Mouse (Mus musculus): ENCODE results near the gene Pycr2. TPM values are rescaled to one million over a fixed set of nuclear protein-coding genes. Genes with fewer than 3 reads are reported as not detected.

Gene Pycr2
- polyA plus RNA-seq (2012; rRNA removed) = 47.6 and 53.9 TPM in 2 replicates

DNA sequence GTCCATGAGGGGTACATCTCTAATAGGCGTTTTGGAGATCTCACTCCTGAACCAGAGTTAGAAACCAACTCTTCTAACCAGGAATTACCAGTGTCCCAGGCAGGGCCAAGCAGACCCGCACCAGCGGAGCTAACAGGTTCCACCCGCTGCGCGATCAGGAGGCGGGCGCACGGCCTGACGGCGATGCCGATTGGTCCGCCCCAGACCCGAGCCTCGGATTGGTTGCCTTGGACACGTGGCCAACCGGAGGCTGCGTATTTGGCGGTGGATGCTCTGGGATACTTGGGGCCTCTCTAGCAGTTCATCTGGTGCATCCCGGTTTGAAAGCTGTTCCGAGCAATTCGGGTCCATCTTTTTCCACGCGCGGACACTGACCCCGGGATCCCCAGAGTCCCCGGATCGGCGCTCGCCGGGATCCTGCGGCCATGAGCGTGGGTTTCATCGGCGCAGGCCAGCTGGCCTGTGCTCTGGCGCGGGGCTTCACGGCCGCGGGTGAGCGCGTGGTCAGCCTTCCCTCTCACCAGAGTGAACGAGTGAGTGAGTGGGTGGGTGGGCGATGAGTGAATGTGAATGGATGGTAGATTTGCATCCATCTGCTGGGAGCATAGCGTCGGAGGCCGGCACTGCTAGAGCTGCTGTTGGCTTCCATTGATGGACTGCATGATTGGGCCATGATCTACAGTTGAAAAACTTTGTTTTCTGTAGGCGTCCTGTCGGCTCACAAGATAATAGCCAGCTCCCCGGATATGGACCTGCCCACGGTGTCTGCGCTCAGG lies at the start of gene Pycr2:
Gene Pycr2, plus strand, starts transcription at position 255 of the 776 bp plus-strand sequence.

GRCm38 (mm10) chr1:180892808-180893207 lies 11.3 kb upstream of the Pycr2 start, which contains the start of gene Lefty2:
TSS of gene Lefty2 (plus strand) at chr1:180893108.

DNA sequence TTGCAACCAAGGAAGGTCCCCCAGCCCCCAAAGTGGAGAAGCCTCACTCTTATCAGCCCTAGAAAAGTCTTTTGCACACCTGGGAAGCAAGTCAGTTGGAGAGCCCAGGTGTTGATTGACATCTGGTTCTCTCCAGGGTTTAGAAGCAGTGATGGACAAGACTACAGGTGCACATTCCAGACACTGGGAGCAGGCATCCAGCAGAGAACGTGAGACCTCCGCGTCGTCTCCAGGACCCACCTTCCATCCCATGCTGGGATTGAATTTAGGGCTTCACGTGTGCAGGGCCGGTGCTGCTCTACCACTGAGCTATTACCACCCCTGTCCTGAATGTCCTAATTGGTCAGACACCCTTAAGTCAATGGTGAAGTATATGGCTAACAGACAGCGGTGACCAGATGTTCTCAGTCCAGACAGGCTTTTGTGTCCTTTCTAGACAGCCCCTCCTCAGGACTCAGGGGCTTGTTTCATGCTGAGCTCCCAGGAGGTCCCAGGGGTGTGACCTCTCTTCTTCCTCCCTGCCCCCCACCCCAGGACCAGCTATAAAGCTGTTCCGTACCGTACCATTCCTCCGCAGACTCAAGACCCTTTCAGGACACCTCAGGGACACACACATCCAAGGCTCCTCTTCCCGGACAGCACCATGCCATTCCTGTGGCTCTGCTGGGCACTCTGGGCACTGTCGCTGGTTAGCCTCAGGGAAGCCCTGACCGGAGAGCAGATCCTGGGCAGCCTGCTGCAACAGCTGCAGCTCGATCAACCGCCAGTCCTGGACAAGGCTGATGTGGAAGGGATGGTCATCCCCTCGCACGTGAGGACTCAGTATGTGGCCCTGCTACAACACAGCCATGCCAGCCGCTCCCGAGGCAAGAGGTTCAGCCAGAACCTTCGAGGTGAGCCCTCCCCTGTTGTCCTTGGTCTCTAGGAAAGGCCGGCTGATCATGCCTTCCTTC lies 30.6 kb downstream of the Pycr2 start, which contains the start of gene Lefty1:
Gene Lefty1, plus strand, starts transcription at position 556 of the 953 bp plus-strand sequence.

GRCm38 (mm10) chr1:180942166-180943031 lies 38.3 kb downstream of the Pycr2 start, which contains the start of gene Tmem63a:
TSS of gene Tmem63a (plus strand) at chr1:180942344.

Other genes starting within 250 kb of the Pycr2 start
- 0.13 TPM in 1 of 2 replicates, not detected in the other for gene Mixl1, start 207.3 kb upstream of the Pycr2 start, polyA plus RNA-seq (2012; rRNA removed)
- 19.5 and 20.2 TPM in 2 replicates for gene Acbd3, start 178.2 kb upstream of the Pycr2 start, polyA plus RNA-seq (2012; rRNA removed)
- gene H3f3a, start 90.3 kb upstream of the Pycr2 start, polyA plus RNA-seq (2012; rRNA removed) = 239 and 316 TPM in 2 replicates
- gene Sde2, start 53.2 kb upstream of the Pycr2 start, polyA plus RNA-seq (2012; rRNA removed) = 5.8 and 6.5 TPM in 2 replicates
- gene Lefty2, start 11.2 kb upstream of the Pycr2 start, polyA plus RNA-seq (2012; rRNA removed) = not detected in 2 replicates
- 24.5 and 35.0 TPM in 2 replicates for gene Lefty1, start 30.7 kb downstream of the Pycr2 start, polyA plus RNA-seq (2012; rRNA removed)
- 143 and 149 TPM in 2 replicates for gene Tmem63a, start 38.1 kb downstream of the Pycr2 start, polyA plus RNA-seq (2012; rRNA removed)
- 22.7 TPM in 2 replicates for gene Ephx1, start 116.6 kb downstream of the Pycr2 start, polyA plus RNA-seq (2012; rRNA removed)
- gene 9130409I23Rik, start 146.9 kb downstream of the Pycr2 start, polyA plus RNA-seq (2012; rRNA removed) = not detected in 2 replicates
- 5.4 and 5.9 TPM in 2 replicates for gene Nvl, start 239.9 kb downstream of the Pycr2 start, polyA plus RNA-seq (2012; rRNA removed)
- gene Cnih4, start 240.4 kb downstream of the Pycr2 start, polyA plus RNA-seq (2012; rRNA removed) = 11.2 and 13.1 TPM in 2 replicates